Mouse (Mus musculus) left cerebral cortex, adult 9 months (tissue): ENCODE results near the gene Bex4.

ENCODE experiments used
- DNase-seq, 2 experiments: peaks; one replicate each; pipeline ENCODE4 v3.0.0; 2022; ENCODE audit warnings: low spot score in 2 of 2

Gene Bex4

GRCm38 (mm10) chrX:136183107-136183506, 44.3 kb downstream of the Bex4 start:
- no peak for DNase-seq
